Mouse (Mus musculus): ENCODE data around the gene Gm14440.
"Not testable (repeated sequence)": the region's sequence is repeated elsewhere in the genome, so short reads cannot be mapped to it uniquely, and the experiment has no call there.

Gene Gm14440

GRCm38 (mm10) chr2:175274825-175275224 is at the start of gene Gm14440:
Gm14440 (plus strand) TSS chr2:175275125.
- DNase-seq (ENCODE audit: low read depth, low spot score), result not testable (repeated sequence)
